Mouse (Mus musculus) thymus, adult 2 months (tissue): ENCODE data around the gene Slc6a16. TPM values are rescaled to one million over a fixed set of nuclear protein-coding genes. Genes with fewer than 3 reads are reported as not detected.

Source experiments
- DNase-seq: peaks from one replicate; pipeline ENCODE4 v3.0.0; 2021
- H3K27ac ChIP-seq: fragments of 200-500 bp; 2 replicates; pipeline ENCODE4 v1.5.1; 2012; ENCODE audit warnings: low read length, control low read depth; ENCODE audit not compliant: control insufficient read depth, insufficient read depth
- H3K27me3 ChIP-seq: fragments of 200-500 bp; 2 replicates; pipeline ENCODE4 v1.6.1; 2012; ENCODE audit warnings: mild to moderate bottlenecking, low read length, moderate library complexity, mixed read lengths; ENCODE audit not compliant: control insufficient read depth, insufficient read depth
- H3K36me3 ChIP-seq: fragments of 200-500 bp; 2 replicates; pipeline ENCODE4 v1.6.1; 2012; ENCODE audit warnings: mild to moderate bottlenecking, low read length, moderate library complexity; ENCODE audit not compliant: control insufficient read depth, insufficient read depth
- H3K4me1 ChIP-seq: fragments of 200-500 bp; replicated peaks from 2 replicates; pipeline ENCODE4 v1.6.1; 2012; ENCODE audit warnings: low read length; ENCODE audit not compliant: control insufficient read depth, insufficient read depth
- H3K4me3 ChIP-seq: fragments of 200-500 bp; 2 replicates; pipeline ENCODE4 v1.5.1; 2012; ENCODE audit warnings: mild to moderate bottlenecking, low read length, control low read depth, moderate library complexity; ENCODE audit not compliant: control insufficient read depth, insufficient read depth
- CTCF ChIP-seq: fragments of 200-500 bp; IDR thresholded peaks from 2 replicates; pipeline ENCODE4 v1.5.1; 2012; ENCODE audit warnings: mild to moderate bottlenecking, control low read depth, low read length, moderate library complexity, borderline replicate concordance; ENCODE audit not compliant: control insufficient read depth, poor library complexity, insufficient read depth; ENCODE audit errors: extremely low read depth
- POLR2A ChIP-seq: fragments of 200-500 bp; IDR thresholded peaks from 2 replicates; pipeline ENCODE4 v1.6.1; 2012; ENCODE audit warnings: mild to moderate bottlenecking, low read length, control low read depth, moderate library complexity; ENCODE audit not compliant: control insufficient read depth, poor library complexity, insufficient read depth; ENCODE audit errors: extremely low read depth
- WGBS: fragments of 180-500 bp; shearing (Covaris S2); methylation state at CpG from one replicate; pipeline ENCODE4 v1.1.7; 2018; 5-methylcytosine and 5-hydroxymethylcytosine counted together
- polyA plus RNA-seq: library from polyadenylated mRNA; depleted of rRNA; stranded (reverse); fragments of >200 nt; gene quantifications from 2 replicates; pipeline ENCODE4 v1.2.3, GENCODE M21; 2012

Slc6a16 gene
- polyA plus RNA-seq, 1 experiment, result 0.30 TPM

DNA sequence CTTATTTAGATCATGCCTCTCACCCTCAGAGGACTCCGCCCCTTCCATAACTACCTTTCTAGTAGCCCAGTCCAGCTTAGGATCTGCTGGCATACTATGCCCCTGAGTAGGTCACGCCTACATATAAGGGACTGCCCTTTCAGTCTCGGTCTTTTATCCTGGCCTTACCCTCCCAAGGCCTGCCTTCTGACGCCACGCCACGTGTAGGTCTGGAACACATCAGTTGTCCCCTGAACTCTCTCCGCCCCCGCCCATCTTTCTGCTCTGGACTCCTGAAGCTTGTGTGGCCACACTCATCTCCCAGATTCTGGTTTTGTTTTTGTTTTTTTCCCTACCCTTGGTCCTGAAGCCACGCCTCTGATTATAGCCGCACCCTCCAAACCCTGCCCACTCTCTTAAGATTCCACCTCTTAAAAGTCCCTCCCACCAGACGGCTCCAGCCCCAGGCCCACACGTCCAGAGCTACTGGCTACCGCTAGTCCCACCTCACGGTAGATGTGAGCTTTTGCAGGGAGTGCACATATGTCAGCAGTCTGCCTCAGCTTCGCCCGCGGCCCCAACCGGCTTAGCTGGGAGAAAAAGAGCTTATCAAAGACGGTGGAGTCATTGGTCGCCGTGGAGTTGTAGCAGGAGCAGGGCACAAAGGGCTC is 5.8 kb upstream of the Slc6a16 start:
- 92% methylated on average over 21 of the region's 21 CpGs for WGBS
- peaks cover 24% of the 10 kb centered on the region for H3K4me1 ChIP-seq
- no peak for DNase-seq
- TF ChIP-seq POLR2A, result no peak
- no peak for TF ChIP-seq CTCF
- no peaks in the 10 kb centered on the region for H3K36me3 ChIP-seq
- no peaks in the 10 kb centered on the region for H3K27me3 ChIP-seq
- H3K27ac ChIP-seq, result no peak overlapping the region
- H3K4me3 ChIP-seq, result no peak overlapping the region

DNA sequence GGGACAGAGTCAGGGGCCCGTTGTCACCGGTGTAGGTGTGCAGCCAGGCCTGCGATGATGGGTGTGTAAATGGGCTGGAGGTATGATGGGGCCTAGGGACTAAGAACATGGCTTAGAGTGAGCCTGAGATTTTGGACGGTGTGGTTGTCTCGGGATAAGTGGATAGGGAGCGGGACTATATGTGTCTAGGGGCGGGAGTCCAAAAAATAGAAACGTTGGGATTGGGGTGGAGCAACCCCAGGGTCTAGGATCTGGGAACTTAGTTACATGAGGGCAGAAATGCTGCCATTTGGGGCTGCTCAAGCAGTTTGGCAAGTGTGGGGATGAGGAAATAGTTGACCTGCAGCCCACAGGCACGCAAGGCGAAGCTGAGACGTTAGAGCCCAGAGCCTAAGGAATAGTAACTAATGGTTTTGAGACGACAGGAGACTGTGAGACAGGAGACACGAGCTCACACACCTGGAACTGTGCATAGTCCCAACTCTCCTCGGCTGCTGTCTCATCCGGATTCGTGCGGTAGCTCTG is 5.2 kb upstream of the Slc6a16 start:
- no peak overlapping the region for H3K4me3 ChIP-seq

DNA sequence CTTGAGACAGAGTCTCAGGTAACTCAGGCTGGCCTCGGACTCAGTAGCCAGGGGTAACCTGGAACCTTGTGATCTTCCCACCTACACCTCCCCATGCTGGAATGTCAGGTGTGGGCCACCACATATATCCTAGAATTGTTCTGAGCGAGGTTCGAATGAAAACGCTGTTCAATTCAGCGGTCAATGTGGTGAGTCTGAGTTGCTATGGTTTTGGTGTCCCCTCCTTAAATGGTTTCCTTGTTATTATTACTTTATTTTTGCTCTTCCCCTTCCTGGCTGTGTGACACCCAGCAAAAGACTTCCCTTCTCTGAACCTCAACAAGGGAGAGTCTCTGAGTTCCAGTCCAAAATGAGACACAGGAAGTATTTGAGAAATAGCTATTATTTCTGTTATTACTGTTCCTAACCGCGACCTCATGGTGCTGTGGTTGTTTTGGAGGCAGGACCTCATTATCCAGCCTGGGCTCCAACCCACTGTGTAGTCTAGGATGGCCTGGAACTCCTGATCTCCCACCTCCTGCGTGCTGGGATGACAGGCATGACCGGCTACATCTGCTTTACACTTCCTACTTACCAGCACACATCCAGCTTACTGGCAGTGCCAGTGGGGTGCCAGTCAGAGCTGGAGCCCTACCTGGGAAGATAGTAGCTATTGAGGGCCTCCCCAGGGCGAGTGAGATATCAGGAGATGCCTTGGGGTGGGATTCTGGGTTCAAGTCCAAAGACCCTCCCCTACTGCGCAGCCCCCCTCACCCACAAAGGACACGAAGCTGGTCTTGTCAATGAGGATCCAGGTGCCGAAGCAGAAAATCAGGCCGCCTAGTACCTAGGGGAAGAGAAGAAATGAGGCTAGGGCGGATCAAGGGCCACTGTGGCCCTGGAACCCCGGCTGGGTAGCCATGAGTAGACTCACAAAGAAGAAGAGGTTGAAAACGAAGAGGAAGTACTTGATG is 2.9 kb upstream of the Slc6a16 start:
- H3K4me1 ChIP-seq, result peaks cover 24% of the 10 kb centered on the region
- WGBS, result 21% methylated on average over 17 of the region's 17 CpGs
- no peak for DNase-seq
- no peak for TF ChIP-seq POLR2A
- no peak for TF ChIP-seq CTCF
- H3K4me3 ChIP-seq, result peak overlapping the region; percentile 84
- H3K27me3 ChIP-seq, result no peaks in the 10 kb centered on the region
- H3K27ac ChIP-seq, result peak overlapping the region; percentile 67
- H3K36me3 ChIP-seq, result no peaks in the 10 kb centered on the region

More for the DNA sequence above, 5.2 kb upstream of the Slc6a16 start:
- Histone ChIP-seq H3K27ac (no peak overlapping the region), H3K36me3 (no peaks in the 10 kb centered on the region), H3K4me1 (peaks cover 24% of the 10 kb centered on the region), H3K27me3 (no peaks in the 10 kb centered on the region)
- WGBS, result 92% methylated on average over 17 of the region's 17 CpGs
- no peak for DNase-seq
- TF ChIP-seq POLR2A, result no peak
- no peak for TF ChIP-seq CTCF

DNA sequence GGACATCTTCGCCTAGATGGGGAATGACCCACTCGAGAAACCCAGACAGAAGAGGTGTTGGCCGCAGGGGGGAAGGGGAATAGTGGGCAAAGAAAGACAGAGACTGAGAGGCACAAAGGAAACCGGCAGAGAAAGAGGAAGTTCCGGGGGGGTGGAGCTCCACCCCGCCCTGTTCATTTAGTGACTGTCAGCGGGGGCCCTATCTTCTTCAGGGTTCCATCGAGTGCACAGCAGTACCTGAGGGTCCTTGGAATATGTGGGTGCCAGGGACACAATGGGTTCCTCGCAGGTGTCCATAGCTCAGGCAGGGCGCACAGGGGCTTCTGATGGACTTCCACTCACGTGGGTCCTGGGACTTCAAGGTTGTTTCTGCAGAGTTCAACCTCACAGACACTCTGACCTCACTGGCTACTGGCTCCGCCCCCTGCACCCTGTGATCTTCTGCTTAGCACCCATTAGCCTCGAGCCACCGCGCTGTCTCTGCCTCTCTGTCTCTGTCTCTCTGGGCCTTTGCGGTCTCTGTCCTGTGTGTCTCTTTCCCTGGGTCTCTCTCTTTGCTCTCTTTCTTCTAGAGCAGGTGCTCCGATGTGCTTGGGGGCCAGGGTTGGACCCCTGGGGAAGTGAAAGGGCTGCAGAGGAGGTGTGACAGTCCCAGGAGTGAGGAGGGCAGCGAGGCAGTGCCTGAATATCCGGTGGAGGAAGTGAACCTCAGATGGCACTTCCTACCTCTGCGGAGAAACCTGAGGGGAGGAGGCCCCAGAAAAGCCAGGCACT is 2.0 kb upstream of the Slc6a16 start, which contains the start of gene Cd37:
Cd37 (minus strand) TSS at position 393 of the 774 bp plus-strand sequence.
- peak within 1 kb of the TSS; percentile 85 for H3K27ac ChIP-seq
- peak within 1 kb of the TSS; percentile 84 for H3K4me3 ChIP-seq
- peak; percentile 79 for DNase-seq
- H3K27me3 ChIP-seq, result no peaks in the 10 kb centered on the region
- no peaks in the 10 kb centered on the region for H3K36me3 ChIP-seq
- peaks cover 24% of the 10 kb centered on the region for H3K4me1 ChIP-seq
- TF ChIP-seq CTCF, result no peak
- no peak for TF ChIP-seq POLR2A
- WGBS, result 4% methylated on average over 20 of the region's 20 CpGs

DNA sequence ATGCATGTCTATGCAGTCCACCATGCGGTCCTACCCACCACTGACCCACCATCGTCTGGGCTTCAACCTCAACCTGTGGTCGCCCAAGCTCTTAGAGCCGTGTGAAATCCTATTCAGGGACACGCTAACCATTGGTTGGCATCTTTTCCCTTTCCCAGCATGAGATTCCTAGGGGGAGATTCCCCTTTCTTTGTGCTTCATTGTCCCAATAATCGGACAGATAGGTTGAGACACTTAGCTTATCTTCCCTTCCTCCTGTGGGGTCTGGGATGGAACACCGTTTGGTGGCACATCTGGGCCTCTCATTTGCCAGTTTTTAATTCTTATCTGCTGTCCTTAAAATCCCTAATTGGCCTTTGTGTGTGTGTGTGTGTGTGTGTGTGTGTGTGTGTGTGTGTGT is 776 bp upstream of the Slc6a16 start:
- no peak overlapping the region for H3K4me3 ChIP-seq
- 96% methylated on average over 7 of the region's 7 CpGs for WGBS
- peaks cover 24% of the 10 kb centered on the region for H3K4me1 ChIP-seq
- no peaks in the 10 kb centered on the region for H3K27me3 ChIP-seq
- TF ChIP-seq CTCF (no peak), POLR2A (no peak)
- no peak overlapping the region for H3K27ac ChIP-seq
- H3K36me3 ChIP-seq, result no peaks in the 10 kb centered on the region
- no peak for DNase-seq

DNA sequence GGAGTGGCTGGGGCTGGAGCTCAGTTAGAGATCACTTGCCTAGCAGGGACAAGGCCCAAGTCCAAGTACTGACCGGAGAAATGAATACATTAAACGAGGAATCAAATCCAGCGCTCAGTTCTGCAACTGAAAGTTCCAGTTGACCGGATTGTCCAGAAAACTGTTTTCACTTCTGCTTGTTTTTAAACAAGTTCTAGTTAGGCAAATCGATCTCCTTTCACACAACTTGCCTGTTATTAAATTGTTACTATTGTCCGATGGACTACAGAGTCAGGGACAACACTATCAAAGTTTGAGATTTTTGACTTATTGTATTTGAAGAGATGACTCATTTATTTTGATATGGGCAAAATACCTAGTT is 484 bp downstream of the Slc6a16 start:
- no peak for TF ChIP-seq POLR2A
- Histone ChIP-seq H3K27ac (no peak overlapping the region), H3K4me3 (no peak overlapping the region), H3K4me1 (peaks cover 24% of the 10 kb centered on the region), H3K36me3 (no peaks in the 10 kb centered on the region), H3K27me3 (no peaks in the 10 kb centered on the region)
- 91% methylated on average over 6 of the region's 6 CpGs for WGBS
- no peak for DNase-seq
